Comparison of ENCODE assay signal across 8 mouse cellular contexts in genomic region chr10:127512307-127512666, GRCm38 (mm10). TPM values are rescaled to one million over a fixed set of nuclear protein-coding genes. Genes with fewer than 3 reads are reported as not detected.
DNase-seq lines count a peak whose midpoint lies in the region; ATAC-seq and TF ChIP-seq lines count a peak whose summit lies in the region.

No protein-coding gene starts in this region.

- TF ChIP-seq CTCF in heart, postnatal 0 days (IDR thresholded peaks at IDR 0.05; ENCODE audit: low read depth), result no peak
- TF ChIP-seq CTCF in liver, postnatal 0 days (IDR thresholded peaks at IDR 0.05; ENCODE audit: low read depth), result no peak

- peaks cover 88% of the 10 kb centered on the region for H3K27me3 ChIP-seq in heart, embryonic 12.5 days (replicated peaks)
- peaks cover 67% of the 10 kb centered on the region for H3K27me3 ChIP-seq in heart, postnatal 0 days (ENCODE audit: control insufficient read depth, insufficient read depth, low read length)
- peaks cover 73% of the 10 kb centered on the region for H3K27me3 ChIP-seq in liver, postnatal 0 days (ENCODE audit: insufficient read depth, low read length)

- ATAC-seq in heart, embryonic 12.5 days (ENCODE audit: insufficient number of reproducible peaks, low FRiP score), result no peak
- ATAC-seq in heart, postnatal 0 days (ENCODE audit: insufficient read depth, low read depth), result no peak
- no peak for ATAC-seq in liver, postnatal 0 days

- H3K4me1 ChIP-seq in heart, embryonic 12.5 days (replicated peaks), result peaks cover 75% of the 10 kb centered on the region
- H3K4me1 ChIP-seq in ES-E14 (ENCODE audit: control insufficient read depth in 2 of 2, insufficient read depth in 2 of 2, low read length in 2 of 2, poor library complexity in 1 of 2), result peaks cover 6 to 51% of the 10 kb centered on the region in 2 experiments
- peaks cover 34% of the 10 kb centered on the region for H3K4me1 ChIP-seq in heart, postnatal 0 days (ENCODE audit: control insufficient read depth, insufficient read depth)
- H3K4me1 ChIP-seq in liver, postnatal 0 days (ENCODE audit: insufficient read depth), result peaks cover 56% of the 10 kb centered on the region

- in situ Hi-C loops in ES-E14 (cut with MboI; ENCODE audit: low sequenced_read_pairs in 2 of 2, unreplicated experiment in 2 of 2), result no loop called here

- H3K9ac ChIP-seq in heart, embryonic 12.5 days, result no peak overlapping the region
- H3K9ac ChIP-seq in ES-E14 (ENCODE audit: insufficient read depth, low read depth, low read length, poor library complexity, severe bottlenecking), result peak overlapping the region; percentile 21; the same call in 1 of the 2 replicates
- no peak overlapping the region for H3K9ac ChIP-seq in heart, postnatal 0 days (replicated peaks; ENCODE audit: low read depth, low read length)
- H3K9ac ChIP-seq in liver, postnatal 0 days (replicated peaks), result no peak overlapping the region

- TF ChIP-seq EP300 in heart, postnatal 0 days (IDR thresholded peaks at IDR 0.05; ENCODE audit: low read depth), result no peak
- TF ChIP-seq EP300 in liver, postnatal 0 days (IDR thresholded peaks at IDR 0.05; ENCODE audit: low read depth), result no peak

- H3K9me3 ChIP-seq in heart, embryonic 12.5 days (replicated peaks), result no peaks in the 10 kb centered on the region
- H3K9me3 ChIP-seq in ES-E14 (ENCODE audit: control insufficient read depth, insufficient read depth, low read depth, low read length), result no peaks in the 10 kb centered on the region
- H3K9me3 ChIP-seq in heart, postnatal 0 days (replicated peaks; ENCODE audit: control insufficient read depth, low read length), result no peaks in the 10 kb centered on the region
- no peaks in the 10 kb centered on the region for H3K9me3 ChIP-seq in liver, postnatal 0 days (ENCODE audit: low read length)

- 6% methylated on average over 7 of the region's 7 CpGs for WGBS in heart, embryonic 12.5 days
- 3% methylated on average over 7 of the region's 7 CpGs for WGBS in heart, postnatal 0 days
- WGBS in liver, postnatal 0 days (ENCODE audit: insufficient replicate concordance), result 5% methylated on average over 7 of the region's 7 CpGs

- peak overlapping the region; percentile 48 for H3K4me3 ChIP-seq in heart, embryonic 12.5 days
- peak overlapping the region in 1 of 2 experiments; percentile 70; a peak in 2 of 4 replicates for H3K4me3 ChIP-seq in ES-E14 (ENCODE audit: insufficient read depth in 1 of 2, low read depth in 1 of 2, low read length in 2 of 2, poor library complexity in 1 of 2, severe bottlenecking in 1 of 2)
- H3K4me3 ChIP-seq in heart, postnatal 0 days (ENCODE audit: low read depth, low read length), result peak overlapping the region; percentile 47
- peak overlapping the region; percentile 47 for H3K4me3 ChIP-seq in liver, postnatal 0 days (ENCODE audit: low read depth, low read length)

- H3K36me3 ChIP-seq in heart, embryonic 12.5 days, result peaks cover 3% of the 10 kb centered on the region; the same call in 1 of the 2 replicates
- peaks cover 5% of the 10 kb centered on the region for H3K36me3 ChIP-seq in ES-E14 (ENCODE audit: control insufficient read depth, insufficient read depth, low read length, poor library complexity, severe bottlenecking)
- no peaks in the 10 kb centered on the region for H3K36me3 ChIP-seq in heart, postnatal 0 days (replicated peaks; ENCODE audit: control insufficient read depth, insufficient read depth, low read length)
- H3K36me3 ChIP-seq in liver, postnatal 0 days (replicated peaks; ENCODE audit: insufficient read depth, low read length), result peaks cover 4% of the 10 kb centered on the region

- H3K27ac ChIP-seq in heart, embryonic 12.5 days (ENCODE audit: poor library complexity, severe bottlenecking), result no peak overlapping the region
- no peak overlapping the region for H3K27ac ChIP-seq in ES-E14 (ENCODE audit: insufficient read depth, low read depth, low read length, poor library complexity, severe bottlenecking)
- no peak overlapping the region for H3K27ac ChIP-seq in heart, postnatal 0 days (ENCODE audit: low read depth)
- H3K27ac ChIP-seq in liver, postnatal 0 days (ENCODE audit: low read depth), result no peak overlapping the region

- peak overlapping the region; percentile 84 for H3K4me2 ChIP-seq in heart, embryonic 12.5 days
- H3K4me2 ChIP-seq in heart, postnatal 0 days (ENCODE audit: low read depth, low read length), result peak overlapping the region; percentile 65
- H3K4me2 ChIP-seq in liver, postnatal 0 days (ENCODE audit: low read depth, low read length), result peak overlapping the region; percentile 71

- DNase-seq in heart, adult 8-10 months (ENCODE audit: low spot score), result no peak
- DNase-seq in ES-E14 (ENCODE audit: low read depth, low spot score), result no peak
- DNase-seq in heart, postnatal 0 days (ENCODE audit: low spot score), result no peak
- DNase-seq in liver, postnatal 0 days, result no peak
- no peak for DNase-seq in urinary bladder, postnatal 10 days (ENCODE audit: low spot score)
- no peak for DNase-seq in thymus, postnatal 25 days
- DNase-seq in yolk sac, embryonic 10.5 days (ENCODE audit: low spot score), result no peak

TF ChIP-seq in ES-E14, 5 proteins besides CTCF, POLR2A, EP300 and RAD21:
- no peak for TF ChIP-seq MAFK (IDR thresholded peaks at IDR 0.05; ENCODE audit: insufficient read depth, low read depth, low read length)
TF ChIP-seq in ES-E14: peak in this region for 0.

RNA-seq across cellular contexts. Expression of gene Ndufa4l2, which starts 2.5 kb away (rescaled TPM):
- polyA plus RNA-seq in heart, embryonic 12.5 days (2016; fragmentation: Nextera tagmentation; extraction: Ambion mirVana), result 19.5 and 24.4 TPM in 2 replicates
- 10 to 100 TPM; 17.2 to 26.5 (median 21.6) TPM for total RNA-seq in heart, adult 8-10 months (2022)
- 5.8 and 22.6 TPM in 2 replicates for total RNA-seq in ES-E14 (2012; rRNA removed)
- 43.8 and 68.3 TPM in 2 replicates for total RNA-seq in heart, postnatal 0 days (2014; rRNA removed; ENCODE audit: low replicate concordance)
- 46.4 and 47.6 TPM in 2 replicates for polyA plus RNA-seq in heart, postnatal 0 days (2015; fragmentation: Nextera tagmentation; extraction: Ambion mirVana)
- 13.1 and 23.1 TPM in 2 replicates for polyA plus RNA-seq in liver, postnatal 0 days (2015; fragmentation: Nextera tagmentation; extraction: Ambion mirVana)

RNA-seq across cellular contexts. Expression of gene Shmt2, which starts 10.0 kb away (rescaled TPM):
- polyA plus RNA-seq in heart, embryonic 12.5 days (2016; fragmentation: Nextera tagmentation; extraction: Ambion mirVana), result 80.4 and 83.8 TPM in 2 replicates
- total RNA-seq in heart, adult 8-10 months (2022), result 10 to 100 TPM; 41.6 to 48.4 (median 44.5) TPM
- 169 and 266 TPM in 2 replicates for total RNA-seq in ES-E14 (2012; rRNA removed)
- total RNA-seq in heart, postnatal 0 days (2014; rRNA removed; ENCODE audit: low replicate concordance), result 109 and 161 TPM in 2 replicates
- polyA plus RNA-seq in heart, postnatal 0 days (2015; fragmentation: Nextera tagmentation; extraction: Ambion mirVana), result 47.9 and 51.5 TPM in 2 replicates
- polyA plus RNA-seq in liver, postnatal 0 days (2015; fragmentation: Nextera tagmentation; extraction: Ambion mirVana), result 62.6 and 75.0 TPM in 2 replicates

RNA-seq across cellular contexts. Expression of gene Stac3, which starts 10.8 kb away (rescaled TPM):
- 0.50 and 1.1 TPM in 2 replicates for polyA plus RNA-seq in heart, embryonic 12.5 days (2016; fragmentation: Nextera tagmentation; extraction: Ambion mirVana)
- 1 to 10 TPM in 1 of 4 experiments, under 1 TPM in 2, not detected in 1; 0.66 to 1.5 (median 0.76) TPM for total RNA-seq in heart, adult 8-10 months (2022)
- 1.1 and 2.4 TPM in 2 replicates for total RNA-seq in ES-E14 (2012; rRNA removed)
- 0.08 TPM in 1 of 2 replicates, not detected in the other for total RNA-seq in heart, postnatal 0 days (2014; rRNA removed; ENCODE audit: low replicate concordance)
- 0.30 TPM in 1 of 2 replicates, not detected in the other for polyA plus RNA-seq in heart, postnatal 0 days (2015; fragmentation: Nextera tagmentation; extraction: Ambion mirVana)
- polyA plus RNA-seq in liver, postnatal 0 days (2015; fragmentation: Nextera tagmentation; extraction: Ambion mirVana), result 0.21 and 0.57 TPM in 2 replicates

RNA-seq across cellular contexts. Expression of gene Nxph4, which starts 22.1 kb away (rescaled TPM):
- 0.33 and 0.65 TPM in 2 replicates for polyA plus RNA-seq in heart, embryonic 12.5 days (2016; fragmentation: Nextera tagmentation; extraction: Ambion mirVana)
- under 1 TPM; 0.22 to 0.66 (median 0.50) TPM for total RNA-seq in heart, adult 8-10 months (2022)
- 0.76 and 1.6 TPM in 2 replicates for total RNA-seq in ES-E14 (2012; rRNA removed)
- not detected in 2 replicates for total RNA-seq in heart, postnatal 0 days (2014; rRNA removed; ENCODE audit: low replicate concordance)
- polyA plus RNA-seq in heart, postnatal 0 days (2015; fragmentation: Nextera tagmentation; extraction: Ambion mirVana), result 0.41 and 0.49 TPM in 2 replicates
- polyA plus RNA-seq in liver, postnatal 0 days (2015; fragmentation: Nextera tagmentation; extraction: Ambion mirVana), result not detected in 2 replicates
